Mouse (Mus musculus) neural tube, embryonic 15.5 days (tissue): Measurements from ENCODE around the gene Ccdc136. TPM values are rescaled to one million over a fixed set of nuclear protein-coding genes. Genes with fewer than 3 reads are reported as not detected.

Experiments used
- microRNA-seq: library from miRNA; unstranded; fragments of <30 nt; microRNA quantifications from one replicate; pipeline ENCODE4, GENCODE M21; 2017
- polyA plus RNA-seq: library from polyadenylated mRNA; unstranded; fragments of >200 nt; fragmentation: Nextera tagmentation; extraction: Ambion mirVana; gene quantifications from 2 replicates; pipeline ENCODE4 v1.2.1, GENCODE M21; 2015

Ccdc136 gene
- polyA plus RNA-seq, 1 experiment from 2014 or later, result 53.6 TPM

Small RNA genes lying within 50 kb of the gene (microRNA-seq; reads per million reads assigned to microRNA genes)
- gene Gm26220 (not detected), gene Gm44354 (not detected)

Other genes with a start within 250 kb of the Ccdc136 start
- gene Rbm28, start 231.3 kb upstream of the Ccdc136 start, polyA plus RNA-seq, result 38.2 and 41.1 TPM in 2 replicates
- 12.6 and 13.9 TPM in 2 replicates for gene Prrt4, start 216.7 kb upstream of the Ccdc136 start, polyA plus RNA-seq
- gene Impdh1, start 179.9 kb upstream of the Ccdc136 start, polyA plus RNA-seq, result 84.1 and 84.2 TPM in 2 replicates
- 28.4 and 29.0 TPM in 2 replicates for gene Hilpda, start 123.8 kb upstream of the Ccdc136 start, polyA plus RNA-seq
- 0.26 and 0.46 TPM in 2 replicates for gene Fam71f2, start 116.7 kb upstream of the Ccdc136 start, polyA plus RNA-seq
- 0.20 TPM in 1 of 2 replicates, not detected in the other for gene Fam71f1, start 77.2 kb upstream of the Ccdc136 start, polyA plus RNA-seq
- 158 and 182 TPM in 2 replicates for gene Calu, start 48.2 kb upstream of the Ccdc136 start, polyA plus RNA-seq
- gene Opn1sw, start 7.8 kb upstream of the Ccdc136 start, polyA plus RNA-seq, result 0.22 and 0.61 TPM in 2 replicates
- gene Flnc, start 36.9 kb downstream of the Ccdc136 start, polyA plus RNA-seq, result 5.2 and 5.3 TPM in 2 replicates
- gene Atp6v1f, start 71.4 kb downstream of the Ccdc136 start, polyA plus RNA-seq, result 347 and 386 TPM in 2 replicates
- gene Atp6v1fnb, start 75.1 kb downstream of the Ccdc136 start, polyA plus RNA-seq, result 0.40 and 0.68 TPM in 2 replicates
- gene Kcp, start 111.6 kb downstream of the Ccdc136 start, polyA plus RNA-seq, result 19.0 and 21.5 TPM in 2 replicates
- 2.7 and 4.9 TPM in 2 replicates for gene Irf5, start 130.3 kb downstream of the Ccdc136 start, polyA plus RNA-seq
- 74.9 and 84.0 TPM in 2 replicates for gene Tnpo3, start 213.6 kb downstream of the Ccdc136 start, polyA plus RNA-seq